Mouse (Mus musculus) spleen, adult 2 months (tissue): Measurements from ENCODE around the gene Nek7.

Experiments
- CTCF ChIP-seq: fragments of 200-500 bp; IDR thresholded peaks from 2 replicates; pipeline ENCODE4 v1.5.1; 2011; ENCODE audit warnings: mild to moderate bottlenecking, inconsistent platforms; ENCODE audit not compliant: insufficient read depth, insufficient read length, insufficient replicate concordance; ENCODE audit errors: extremely low read depth
- POLR2A ChIP-seq: fragments of 200-500 bp; IDR thresholded peaks from 2 replicates; pipeline ENCODE4 v1.6.1; 2011; ENCODE audit warnings: low read depth, low read length, inconsistent platforms

GRCm38 (mm10) chr1:138448635-138449475 lies 171.1 kb downstream of the Nek7 start:
- no peak for TF ChIP-seq POLR2A
- TF ChIP-seq CTCF: no peak
